Mouse (Mus musculus): ENCODE measurements around the gene Unc50. TPM values are rescaled to one million over a fixed set of nuclear protein-coding genes. Genes with fewer than 3 reads are reported as not detected.

Unc50 gene
- polyA plus RNA-seq, 1 experiment from 2014 or later, result 82.5 TPM

DNA sequence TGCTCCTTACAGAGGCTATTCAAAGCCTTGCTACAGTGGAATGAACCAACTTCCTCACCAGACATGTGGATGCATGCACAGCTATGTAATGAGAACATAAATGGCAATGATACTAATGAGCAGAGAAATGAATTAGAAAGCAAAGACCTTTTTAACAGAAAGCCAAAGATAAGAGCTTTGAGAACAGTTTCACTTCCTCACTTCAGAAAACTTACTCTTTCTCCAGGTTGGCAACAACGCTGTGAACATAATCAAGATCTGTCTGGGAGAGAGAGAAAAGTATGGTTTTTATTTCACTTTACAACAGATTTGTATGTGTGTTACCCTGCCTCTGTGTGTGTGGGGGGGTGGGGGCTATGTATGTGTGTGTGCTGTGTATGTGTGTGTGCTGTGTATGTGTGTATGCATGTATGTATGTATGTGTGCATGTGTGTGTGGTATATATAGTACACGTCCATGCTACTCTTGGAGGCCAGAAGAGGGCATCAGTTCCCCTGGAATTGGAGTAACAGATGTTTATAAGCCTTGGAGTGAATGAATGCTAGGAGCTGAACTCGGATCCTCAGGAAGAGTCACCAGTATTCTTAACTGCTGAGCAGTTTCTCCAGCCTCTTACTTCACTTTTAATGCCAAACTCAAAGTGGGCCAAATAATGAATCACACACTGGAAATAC is 36.5 kb downstream of the Unc50 start:
- Histone ChIP-seq H3K9me3 (replicated peaks; ENCODE audit: control insufficient read depth, low read length) (no peaks in the 10 kb centered on the region), H3K4me3 (ENCODE audit: low read depth, low read length) (no peak overlapping the region), H3K9ac (ENCODE audit: low read depth, low read length) (no peak overlapping the region), H3K27me3 (ENCODE audit: control insufficient read depth, insufficient read depth, low read length) (no peaks in the 10 kb centered on the region), H3K27ac (ENCODE audit: low read depth, low read length) (no peak overlapping the region), H3K4me2 (no peak overlapping the region), H3K36me3 (ENCODE audit: control insufficient read depth, insufficient read depth, low read length) (no peaks in the 10 kb centered on the region), H3K4me1 (ENCODE audit: control insufficient read depth, insufficient read depth, low read length) (no peaks in the 10 kb centered on the region)
- WGBS (ENCODE audit: insufficient replicate concordance), result 76% methylated on average over 3 of the region's 3 CpGs
- ATAC-seq (replicated peaks; ENCODE audit: insufficient number of reproducible peaks, low FRiP score, low TSS enrichment), result no peak

DNA sequence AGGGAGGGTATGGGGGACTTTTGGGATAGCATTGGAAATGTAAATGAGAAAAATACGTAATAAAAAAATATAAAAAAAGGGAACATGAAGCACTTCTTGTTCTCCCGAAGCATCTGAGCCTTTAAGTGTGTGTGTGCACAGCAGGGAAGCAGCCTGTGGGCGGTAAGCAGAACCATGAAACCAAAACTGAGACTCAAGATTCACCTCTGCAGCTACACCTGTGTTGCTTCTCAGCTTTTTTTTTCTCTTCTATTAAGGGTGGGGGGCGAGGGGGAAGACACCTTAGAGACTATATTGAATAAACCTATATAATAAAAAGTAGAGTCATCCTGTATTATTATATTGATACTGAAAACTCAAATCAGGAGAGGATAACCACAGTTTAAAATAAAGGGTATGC is 37.9 kb downstream of the Unc50 start:
- no peak overlapping the region for H3K27ac ChIP-seq (ENCODE audit: low read depth, low read length)
- H3K9me3 ChIP-seq (replicated peaks; ENCODE audit: control insufficient read depth, low read length), result no peaks in the 10 kb centered on the region
- 72% methylated on average over 4 of the region's 4 CpGs for WGBS (ENCODE audit: insufficient replicate concordance)
- no peak for ATAC-seq (replicated peaks; ENCODE audit: insufficient number of reproducible peaks, low FRiP score, low TSS enrichment)
- no peaks in the 10 kb centered on the region for H3K36me3 ChIP-seq (ENCODE audit: control insufficient read depth, insufficient read depth, low read length)
- no peak overlapping the region for H3K9ac ChIP-seq (ENCODE audit: low read depth, low read length)
- H3K4me3 ChIP-seq (ENCODE audit: low read depth, low read length), result no peak overlapping the region
- no peak overlapping the region for H3K4me2 ChIP-seq
- no peaks in the 10 kb centered on the region for H3K4me1 ChIP-seq (ENCODE audit: control insufficient read depth, insufficient read depth, low read length)
- no peaks in the 10 kb centered on the region for H3K27me3 ChIP-seq (ENCODE audit: control insufficient read depth, insufficient read depth, low read length)

DNA sequence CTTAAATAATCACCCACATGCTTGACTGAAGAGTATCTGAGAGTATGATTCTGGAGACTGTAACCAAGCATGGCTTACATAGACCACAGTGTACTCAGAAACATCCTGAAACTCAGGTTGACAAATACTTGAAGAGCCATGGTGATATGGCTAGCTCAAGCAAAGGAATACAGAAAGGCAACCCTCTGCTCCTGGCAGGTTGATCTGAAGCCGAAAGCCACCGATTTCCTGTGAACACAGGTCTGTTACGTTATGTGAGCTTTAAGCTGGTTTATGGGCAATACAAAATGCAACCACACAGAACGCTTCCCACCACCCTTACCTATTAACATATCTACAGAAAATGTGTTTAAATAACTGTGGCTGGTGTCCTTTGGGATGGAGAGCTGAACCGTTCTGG is 39.1 kb downstream of the Unc50 start:
- Histone ChIP-seq H3K4me2 (no peak overlapping the region), H3K9ac (ENCODE audit: low read depth, low read length) (no peak overlapping the region), H3K4me3 (ENCODE audit: low read depth, low read length) (no peak overlapping the region), H3K27me3 (ENCODE audit: control insufficient read depth, insufficient read depth, low read length) (no peaks in the 10 kb centered on the region), H3K27ac (ENCODE audit: low read depth, low read length) (no peak overlapping the region), H3K4me1 (ENCODE audit: control insufficient read depth, insufficient read depth, low read length) (no peaks in the 10 kb centered on the region), H3K36me3 (ENCODE audit: control insufficient read depth, insufficient read depth, low read length) (no peaks in the 10 kb centered on the region), H3K9me3 (replicated peaks; ENCODE audit: control insufficient read depth, low read length) (no peaks in the 10 kb centered on the region)
- ATAC-seq (replicated peaks; ENCODE audit: insufficient number of reproducible peaks, low FRiP score, low TSS enrichment), result no peak
- 83% methylated on average over 5 of the region's 5 CpGs for WGBS (ENCODE audit: insufficient replicate concordance)

DNA sequence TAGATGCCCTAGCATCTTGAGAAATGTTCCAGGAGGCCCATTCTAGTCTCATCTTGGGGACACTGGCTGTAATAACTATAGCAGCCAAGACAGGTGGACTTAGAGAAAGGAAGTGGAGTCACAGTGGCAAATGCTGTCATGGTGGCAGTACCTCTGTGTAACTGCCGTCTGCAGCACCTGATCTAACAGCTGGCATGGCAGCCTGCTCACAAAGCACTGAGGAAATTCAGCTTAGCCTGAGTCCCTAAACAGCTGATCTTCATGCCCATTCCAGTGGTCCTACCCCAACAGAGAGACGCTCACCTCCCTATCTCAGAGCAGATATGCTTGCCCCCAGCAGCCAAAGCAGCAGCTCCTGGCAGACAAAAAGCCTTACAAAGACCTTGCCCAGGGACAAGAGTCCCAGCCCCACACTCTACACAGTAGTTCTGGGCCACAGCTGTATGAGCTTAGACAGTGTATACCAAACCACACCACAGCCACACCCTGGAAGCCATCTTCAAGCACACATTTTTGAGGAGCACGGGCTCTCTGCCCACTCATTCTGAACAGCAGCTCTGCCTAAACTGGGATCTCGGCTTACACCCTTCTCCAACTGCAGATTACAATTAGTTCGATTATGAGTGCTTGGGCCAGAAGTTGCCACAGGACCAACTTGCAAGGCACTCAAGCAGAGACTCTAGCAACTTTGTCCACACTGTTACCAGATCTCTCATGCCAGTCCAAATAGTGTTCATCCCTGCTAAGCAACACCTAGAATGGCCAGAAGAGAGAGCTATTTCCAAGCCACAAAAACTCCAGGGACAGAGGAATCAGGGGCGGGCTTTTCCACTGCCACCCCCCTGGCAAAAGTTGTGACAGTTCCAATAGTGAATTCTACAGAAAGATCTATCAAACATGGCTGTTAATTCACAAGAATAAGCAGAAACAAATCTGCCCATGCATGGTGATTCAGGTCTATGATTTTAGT is 41.5 kb downstream of the Unc50 start:
- H3K4me3 ChIP-seq (ENCODE audit: low read depth, low read length), result no peak overlapping the region
- H3K9ac ChIP-seq (ENCODE audit: low read depth, low read length), result no peak overlapping the region
- no peak for ATAC-seq (replicated peaks; ENCODE audit: insufficient number of reproducible peaks, low FRiP score, low TSS enrichment)
- no peak overlapping the region for H3K4me2 ChIP-seq
- no peak overlapping the region for H3K27ac ChIP-seq (ENCODE audit: low read depth, low read length)
- 68% methylated on average over 6 of the region's 6 CpGs for WGBS (ENCODE audit: insufficient replicate concordance)
- H3K9me3 ChIP-seq (replicated peaks; ENCODE audit: control insufficient read depth, low read length), result no peaks in the 10 kb centered on the region
- H3K4me1 ChIP-seq (ENCODE audit: control insufficient read depth, insufficient read depth, low read length), result no peaks in the 10 kb centered on the region
- no peaks in the 10 kb centered on the region for H3K36me3 ChIP-seq (ENCODE audit: control insufficient read depth, insufficient read depth, low read length)
- H3K27me3 ChIP-seq (ENCODE audit: control insufficient read depth, insufficient read depth, low read length), result no peaks in the 10 kb centered on the region

DNA sequence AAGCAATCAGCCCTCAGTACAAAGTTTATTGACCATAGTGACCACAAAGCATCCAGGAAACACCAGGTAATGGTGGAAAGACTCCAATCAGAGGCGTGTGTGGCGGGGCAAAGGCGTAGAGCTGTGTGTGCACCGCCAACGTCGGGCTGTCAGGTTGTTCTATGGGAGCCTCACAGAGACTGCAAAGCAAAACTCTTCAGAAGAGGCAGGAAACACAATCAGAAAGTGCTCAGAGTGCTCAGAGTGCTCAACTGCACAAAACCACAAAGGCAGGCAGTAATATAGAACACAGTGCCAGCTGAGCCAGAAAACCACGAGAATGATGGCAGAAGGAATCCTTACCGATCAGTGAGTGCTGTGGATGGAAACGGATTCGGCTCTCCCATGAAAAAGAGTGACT is 43.3 kb downstream of the Unc50 start:
- WGBS (ENCODE audit: insufficient replicate concordance), result 82% methylated on average over 10 of the region's 10 CpGs
- no peak overlapping the region for H3K4me3 ChIP-seq (ENCODE audit: low read depth, low read length)
- no peaks in the 10 kb centered on the region; the same call in 1 of the 2 replicates for H3K4me1 ChIP-seq (ENCODE audit: control insufficient read depth, insufficient read depth, low read length)
- no peaks in the 10 kb centered on the region for H3K9me3 ChIP-seq (replicated peaks; ENCODE audit: control insufficient read depth, low read length)
- no peaks in the 10 kb centered on the region for H3K36me3 ChIP-seq (ENCODE audit: control insufficient read depth, insufficient read depth, low read length)
- no peak overlapping the region for H3K9ac ChIP-seq (ENCODE audit: low read depth, low read length)
- H3K27ac ChIP-seq (ENCODE audit: low read depth, low read length), result no peak overlapping the region
- ATAC-seq (replicated peaks; ENCODE audit: insufficient number of reproducible peaks, low FRiP score, low TSS enrichment), result no peak
- no peaks in the 10 kb centered on the region for H3K27me3 ChIP-seq (ENCODE audit: control insufficient read depth, insufficient read depth, low read length)
- no peak overlapping the region for H3K4me2 ChIP-seq

DNA sequence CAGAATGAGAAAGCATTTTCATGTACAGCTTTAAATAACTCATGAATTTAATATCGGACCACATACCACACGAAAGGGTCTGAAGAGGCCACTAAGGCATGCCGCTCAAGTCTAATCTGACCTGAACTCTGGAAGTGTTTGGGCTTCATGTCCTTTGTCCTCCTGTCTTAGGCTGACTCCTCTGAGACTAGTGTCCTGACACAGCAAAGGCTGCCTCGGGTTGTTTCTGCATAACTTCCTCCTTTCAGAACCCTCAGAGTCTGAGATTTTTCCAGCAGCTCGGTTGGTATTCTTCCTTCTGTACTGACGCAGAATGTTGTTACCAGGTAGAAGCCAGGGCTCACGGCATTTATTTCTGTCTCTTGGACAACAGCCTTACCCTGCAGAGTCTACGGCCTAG is 44.1 kb downstream of the Unc50 start:
- H3K27ac ChIP-seq (ENCODE audit: low read depth, low read length), result no peak overlapping the region
- no peak overlapping the region for H3K4me2 ChIP-seq
- WGBS (ENCODE audit: insufficient replicate concordance), result 64% methylated on average over 8 of the region's 8 CpGs
- no peaks in the 10 kb centered on the region for H3K27me3 ChIP-seq (ENCODE audit: control insufficient read depth, insufficient read depth, low read length)
- H3K9ac ChIP-seq (ENCODE audit: low read depth, low read length), result no peak overlapping the region
- no peak overlapping the region for H3K4me3 ChIP-seq (ENCODE audit: low read depth, low read length)
- ATAC-seq (replicated peaks; ENCODE audit: insufficient number of reproducible peaks, low FRiP score, low TSS enrichment), result no peak
- no peaks in the 10 kb centered on the region for H3K36me3 ChIP-seq (ENCODE audit: control insufficient read depth, insufficient read depth, low read length)
- H3K4me1 ChIP-seq (ENCODE audit: control insufficient read depth, insufficient read depth, low read length), result peaks cover 4% of the 10 kb centered on the region; the same call in 1 of the 2 replicates
- no peaks in the 10 kb centered on the region for H3K9me3 ChIP-seq (replicated peaks; ENCODE audit: control insufficient read depth, low read length)

DNA sequence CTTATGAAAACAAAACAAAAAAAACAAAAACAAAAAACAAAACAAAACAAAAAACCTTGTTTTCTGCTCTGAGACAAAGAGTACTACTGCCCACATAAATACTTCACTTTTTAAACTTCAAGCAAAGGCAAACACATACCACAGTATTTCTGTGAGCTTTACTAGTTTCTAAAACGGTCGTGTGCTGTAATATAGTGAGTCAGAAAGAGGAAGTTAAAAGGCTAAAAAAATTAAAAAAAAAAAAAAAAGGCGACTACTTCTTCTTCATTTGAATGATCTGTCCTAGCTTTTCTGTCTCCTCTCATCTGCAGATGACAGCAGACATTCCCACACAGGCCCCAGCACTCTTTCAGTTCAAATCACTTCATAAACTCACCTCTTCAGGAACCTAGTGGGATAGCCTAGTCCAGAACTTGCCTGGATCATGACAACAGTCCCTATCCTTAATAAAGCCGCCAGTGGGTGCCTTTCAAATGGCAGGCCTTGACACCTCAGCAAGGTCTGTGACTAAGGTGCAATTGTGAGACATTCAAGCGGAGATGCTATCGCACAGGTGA is 44.8 kb downstream of the Unc50 start:
- no peaks in the 10 kb centered on the region for H3K36me3 ChIP-seq (ENCODE audit: control insufficient read depth, insufficient read depth, low read length)
- no peaks in the 10 kb centered on the region for H3K9me3 ChIP-seq (replicated peaks; ENCODE audit: control insufficient read depth, low read length)
- no peak for ATAC-seq (replicated peaks; ENCODE audit: insufficient number of reproducible peaks, low FRiP score, low TSS enrichment)
- H3K4me1 ChIP-seq (ENCODE audit: control insufficient read depth, insufficient read depth, low read length), result peaks cover 4% of the 10 kb centered on the region; the same call in 1 of the 2 replicates
- no peak overlapping the region for H3K27ac ChIP-seq (ENCODE audit: low read depth, low read length)
- H3K27me3 ChIP-seq (ENCODE audit: control insufficient read depth, insufficient read depth, low read length), result no peaks in the 10 kb centered on the region
- no peak overlapping the region for H3K4me3 ChIP-seq (ENCODE audit: low read depth, low read length)
- no peak overlapping the region for H3K4me2 ChIP-seq
- H3K9ac ChIP-seq (ENCODE audit: low read depth, low read length), result no peak overlapping the region
- WGBS (ENCODE audit: insufficient replicate concordance), result 78% methylated on average over 6 of the region's 6 CpGs

DNA sequence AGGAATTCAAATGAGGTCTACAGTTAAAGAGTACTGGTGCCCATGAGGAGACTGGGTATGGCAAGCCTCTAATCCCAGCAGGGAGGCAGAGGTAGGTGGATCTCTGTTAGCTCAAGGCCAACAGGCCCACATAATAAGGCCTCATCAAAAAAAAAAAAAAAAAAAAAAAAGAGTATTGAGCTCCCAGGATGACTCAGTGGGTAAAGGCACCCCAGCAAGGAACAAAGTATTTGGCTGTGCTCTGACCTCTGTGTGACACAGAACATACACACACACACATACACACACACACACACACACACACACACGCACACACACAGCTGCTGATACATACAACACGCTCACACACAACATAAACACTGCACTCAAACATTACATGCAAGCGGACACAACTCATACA is 45.4 kb downstream of the Unc50 start:
- whole genome bisulfite sequencing (ENCODE audit: insufficient replicate concordance), result 89% methylated on average over 3 of the region's 3 CpGs

More for the DNA sequence above, 45.4 kb downstream of the Unc50 start:
- no peak for ATAC-seq (replicated peaks; ENCODE audit: insufficient number of reproducible peaks, low FRiP score, low TSS enrichment)
- H3K9me3 ChIP-seq (replicated peaks; ENCODE audit: control insufficient read depth, low read length), result no peaks in the 10 kb centered on the region
- H3K27me3 ChIP-seq (ENCODE audit: control insufficient read depth, insufficient read depth, low read length), result no peaks in the 10 kb centered on the region
- H3K27ac ChIP-seq (ENCODE audit: low read depth, low read length), result no peak overlapping the region
- no peaks in the 10 kb centered on the region for H3K36me3 ChIP-seq (ENCODE audit: control insufficient read depth, insufficient read depth, low read length)
- no peak overlapping the region for H3K4me3 ChIP-seq (ENCODE audit: low read depth, low read length)
- H3K4me2 ChIP-seq, result no peak overlapping the region
- peaks cover 4% of the 10 kb centered on the region; the same call in 1 of the 2 replicates for H3K4me1 ChIP-seq (ENCODE audit: control insufficient read depth, insufficient read depth, low read length)
- no peak overlapping the region for H3K9ac ChIP-seq (ENCODE audit: low read depth, low read length)
